Mouse (Mus musculus) embryo, embryonic 9.5 days (tissue): ENCODE data around the gene Cirbp.
"Not testable (repeated sequence)": the region's sequence is repeated elsewhere in the genome, so short reads cannot be mapped to it uniquely, and the experiment has no call there.

Experiments
- DNase-seq: peaks from one replicate; pipeline ENCODE4 v3.0.0-alpha.2; 2017; ENCODE audit errors: extremely low spot score

Gene Cirbp

GRCm38 (mm10) chr10:80162716-80163299 is 3.0 kb upstream of the Cirbp start:
- DNase-seq, result no peak

GRCm38 (mm10) chr10:80163721-80164120 is 2.1 kb upstream of the Cirbp start:
- peak; percentile 25 for DNase-seq

- no peak for DNase-seq
Observed at GRCm38 (mm10) chr10:80164161-80164997, 1.4 kb upstream of the Cirbp start.

- peak; percentile 96 for DNase-seq
Observed at GRCm38 (mm10) chr10:80164998-80165344, 814 bp upstream of the Cirbp start.

GRCm38 (mm10) chr10:80166136-80166535 is 351 bp downstream of the Cirbp start:
- not testable (repeated sequence) for DNase-seq

GRCm38 (mm10) chr10:80167460-80168037 is 1.8 kb downstream of the Cirbp start:
- DNase-seq, result peak; percentile 100

- peak; percentile 94 for DNase-seq
Observed at GRCm38 (mm10) chr10:80168038-80168661, 2.4 kb downstream of the Cirbp start.

- DNase-seq, result no peak
Observed at GRCm38 (mm10) chr10:80169070-80169469, 3.3 kb downstream of the Cirbp start.

GRCm38 (mm10) chr10:80169651-80170050 is 3.9 kb downstream of the Cirbp start:
- no peak for DNase-seq

GRCm38 (mm10) chr10:80170052-80170451 is 4.3 kb downstream of the Cirbp start:
- no peak for DNase-seq

- no peak for DNase-seq
Observed at GRCm38 (mm10) chr10:80170601-80171021, 4.8 kb downstream of the Cirbp start.

- DNase-seq, result no peak
Observed at GRCm38 (mm10) chr10:80171252-80171651, 5.5 kb downstream of the Cirbp start.

- no peak for DNase-seq
Observed at GRCm38 (mm10) chr10:80171760-80172526, 6.2 kb downstream of the Cirbp start.

- peak; percentile 92 for DNase-seq
Observed at GRCm38 (mm10) chr10:80172527-80173292, 6.9 kb downstream of the Cirbp start, which contains the start of gene 1600002K03Rik. Gene 1600002K03Rik (plus strand): TSS chr10:80172944.

- DNase-seq, result no peak
Observed at GRCm38 (mm10) chr10:80173358-80173757, 7.6 kb downstream of the Cirbp start.

GRCm38 (mm10) chr10:80173955-80174640 is 8.3 kb downstream of the Cirbp start:
- DNase-seq, result no peak

- peak; percentile 49 for DNase-seq
Observed at GRCm38 (mm10) chr10:80174705-80175104, 8.9 kb downstream of the Cirbp start.

- DNase-seq, result peak; percentile 48
Observed at GRCm38 (mm10) chr10:80175536-80176269, 9.9 kb downstream of the Cirbp start.

- DNase-seq, result no peak
Observed at GRCm38 (mm10) chr10:80176270-80176834, 10.6 kb downstream of the Cirbp start.
